Mouse (Mus musculus) limb, embryonic 13.5 days (tissue): ENCODE results near the gene Uqcc2. TPM values are rescaled to one million over a fixed set of nuclear protein-coding genes. Genes with fewer than 3 reads are reported as not detected.

Experiments
- ATAC-seq: fragments of 200-750 bp; cut with Nextera tagmentation; 2 replicates; pipeline ENCODE4 v1.8.0; 2017; ENCODE audit warnings: low read depth, moderate number of reproducible peaks, moderate TSS enrichment; ENCODE audit not compliant: low FRiP score
- H3K27ac ChIP-seq: fragments of 300-500 bp; sonication (generic); 2 replicates; pipeline ENCODE4 v1.5.1; 2015; ENCODE audit warnings: inconsistent platforms, mild to moderate bottlenecking, moderate library complexity
- H3K27me3 ChIP-seq: fragments of 300-500 bp; sonication (generic); 2 replicates; pipeline ENCODE4 v1.6.1; 2015; ENCODE audit warnings: mild to moderate bottlenecking, inconsistent platforms
- H3K36me3 ChIP-seq: fragments of 300-500 bp; sonication (generic); 2 replicates; pipeline ENCODE4 v1.6.1; 2015; ENCODE audit warnings: inconsistent platforms, mild to moderate bottlenecking, moderate library complexity
- H3K4me1 ChIP-seq: fragments of 300-500 bp; sonication (generic); 2 replicates; pipeline ENCODE4 v1.6.1; 2015; ENCODE audit warnings: inconsistent platforms
- H3K4me2 ChIP-seq: fragments of 300-500 bp; sonication (generic); replicated peaks from 2 replicates; pipeline ENCODE4 v1.6.1; 2015; ENCODE audit warnings: inconsistent platforms, mild to moderate bottlenecking, moderate library complexity
- H3K4me3 ChIP-seq: fragments of 300-500 bp; sonication (generic); 2 replicates; pipeline ENCODE4 v1.5.1; 2015; ENCODE audit warnings: moderate library complexity, mild to moderate bottlenecking, inconsistent platforms
- H3K9ac ChIP-seq: fragments of 300-500 bp; sonication (generic); 2 replicates; pipeline ENCODE4 v1.6.1; 2015; ENCODE audit warnings: mild to moderate bottlenecking, inconsistent platforms
- H3K9me3 ChIP-seq: fragments of 300-500 bp; sonication (generic); 2 replicates; pipeline ENCODE4 v1.6.1; 2016; ENCODE audit warnings: inconsistent platforms
- WGBS: fragments of 180-500 bp; shearing (Covaris S2); methylation state at CpG from one replicate; pipeline ENCODE4 v1.1.7; 2015; 5-methylcytosine and 5-hydroxymethylcytosine counted together
- polyA plus RNA-seq: library from polyadenylated mRNA; unstranded; fragments of >200 nt; fragmentation: Nextera tagmentation; extraction: Ambion mirVana; gene quantifications from 2 replicates; pipeline ENCODE4 v1.2.1, GENCODE M21; 2015

The Uqcc2 gene
- polyA plus RNA-seq, 1 experiment from 2014 or later, result 338 TPM

- ATAC-seq, result no peak
- H3K9ac ChIP-seq, result no peak overlapping the region
- no peak overlapping the region for H3K4me3 ChIP-seq
- no peak overlapping the region for H3K4me2 ChIP-seq
- H3K27me3 ChIP-seq, result no peaks in the 10 kb centered on the region
- peaks cover 32% of the 10 kb centered on the region for H3K4me1 ChIP-seq
- H3K27ac ChIP-seq, result no peak overlapping the region
- 56% methylated on average over 14 of the region's 14 CpGs for WGBS
- no peaks in the 10 kb centered on the region for H3K9me3 ChIP-seq
- peaks cover 83% of the 10 kb centered on the region for H3K36me3 ChIP-seq
Observed at GRCm38 (mm10) chr17:27121266-27121665, 12.4 kb downstream of the Uqcc2 start.

- Histone ChIP-seq H3K4me1 (peaks cover 25% of the 10 kb centered on the region), H3K36me3 (peaks cover 85% of the 10 kb centered on the region), H3K27ac (no peak overlapping the region), H3K27me3 (no peaks in the 10 kb centered on the region), H3K4me3 (no peak overlapping the region), H3K9ac (0 out of 2 replicates have a peak overlapping the region, but pooled peaks have one; percentile 19), H3K4me2 (0 out of 2 replicates have a peak overlapping the region, but pooled peaks have one; percentile 3), H3K9me3 (no peaks in the 10 kb centered on the region)
- WGBS, result 8% methylated on average over 18 of the region's 18 CpGs
- ATAC-seq, result no peak
Observed at GRCm38 (mm10) chr17:27120561-27121024, 13.1 kb downstream of the Uqcc2 start.

GRCm38 (mm10) chr17:27119954-27120353, 13.8 kb downstream of the Uqcc2 start:
- H3K9me3 ChIP-seq, result no peaks in the 10 kb centered on the region
- ATAC-seq, result no peak
- H3K4me2 ChIP-seq, result no peak overlapping the region
- peaks cover 19% of the 10 kb centered on the region for H3K4me1 ChIP-seq
- H3K4me3 ChIP-seq, result no peak overlapping the region
- H3K27me3 ChIP-seq, result no peaks in the 10 kb centered on the region
- peaks cover 85% of the 10 kb centered on the region for H3K36me3 ChIP-seq
- 72% methylated on average over 8 of the region's 8 CpGs for WGBS
- 0 out of 2 replicates have a peak overlapping the region, but pooled peaks have one; percentile 19 for H3K9ac ChIP-seq
- no peak overlapping the region for H3K27ac ChIP-seq

- Histone ChIP-seq H3K36me3 (peaks cover 84% of the 10 kb centered on the region), H3K27ac (no peak overlapping the region), H3K9me3 (no peaks in the 10 kb centered on the region), H3K4me2 (no peak overlapping the region), H3K4me3 (no peak overlapping the region), H3K4me1 (peaks cover 14% of the 10 kb centered on the region), H3K9ac (no peak overlapping the region), H3K27me3 (no peaks in the 10 kb centered on the region)
- ATAC-seq, result no peak
- WGBS, result 78% methylated on average over 4 of the region's 4 CpGs
Observed at GRCm38 (mm10) chr17:27119540-27119895, 14.2 kb downstream of the Uqcc2 start.

- Histone ChIP-seq H3K4me2 (no peak overlapping the region), H3K4me1 (peaks cover 13% of the 10 kb centered on the region), H3K36me3 (peaks cover 84% of the 10 kb centered on the region), H3K4me3 (no peak overlapping the region), H3K9ac (no peak overlapping the region), H3K27me3 (no peaks in the 10 kb centered on the region), H3K9me3 (no peaks in the 10 kb centered on the region), H3K27ac (no peak overlapping the region)
- WGBS, result 88% methylated on average over 25 of the region's 25 CpGs
- ATAC-seq, result no peak
Observed at GRCm38 (mm10) chr17:27118676-27119539, 14.8 kb downstream of the Uqcc2 start.

- Histone ChIP-seq H3K27me3 (no peaks in the 10 kb centered on the region), H3K4me2 (no peak overlapping the region), H3K4me1 (no peaks in the 10 kb centered on the region), H3K27ac (no peak overlapping the region), H3K9ac (no peak overlapping the region), H3K4me3 (no peak overlapping the region), H3K36me3 (peaks cover 50% of the 10 kb centered on the region), H3K9me3 (no peaks in the 10 kb centered on the region)
- WGBS, result 91% methylated on average over 7 of the region's 7 CpGs
- ATAC-seq, result no peak
Observed at GRCm38 (mm10) chr17:27110072-27110471, 23.6 kb downstream of the Uqcc2 start.

- WGBS, result 82% methylated on average over 6 of the region's 6 CpGs
Observed at GRCm38 (mm10) chr17:27107936-27108335, 25.8 kb downstream of the Uqcc2 start.

GRCm38 (mm10) chr17:27106745-27107144, 27.0 kb downstream of the Uqcc2 start:
- Histone ChIP-seq H3K4me1 (peaks cover 10% of the 10 kb centered on the region; the same call in 1 of the 2 replicates), H3K36me3 (peaks cover 26% of the 10 kb centered on the region), H3K9ac (no peak overlapping the region), H3K27me3 (no peaks in the 10 kb centered on the region), H3K9me3 (no peaks in the 10 kb centered on the region), H3K4me3 (no peak overlapping the region), H3K27ac (no peak overlapping the region), H3K4me2 (no peak overlapping the region)
- ATAC-seq, result no peak
- 83% methylated on average over 9 of the region's 9 CpGs for WGBS

More at GRCm38 (mm10) chr17:27107936-27108335, 25.8 kb downstream of the Uqcc2 start:
- Histone ChIP-seq H3K4me2 (no peak overlapping the region), H3K9me3 (no peaks in the 10 kb centered on the region), H3K27ac (no peak overlapping the region), H3K4me1 (0 out of 2 replicates have a peak, but pooled peaks cover 5% of the 10 kb centered on the region), H3K36me3 (peaks cover 32% of the 10 kb centered on the region), H3K4me3 (no peak overlapping the region), H3K9ac (no peak overlapping the region), H3K27me3 (no peaks in the 10 kb centered on the region)
- no peak for ATAC-seq

- no peak for ATAC-seq
- Histone ChIP-seq H3K4me2 (no peak overlapping the region), H3K9ac (no peak overlapping the region), H3K4me3 (no peak overlapping the region), H3K9me3 (no peaks in the 10 kb centered on the region), H3K4me1 (peaks cover 10% of the 10 kb centered on the region; the same call in 1 of the 2 replicates), H3K36me3 (peaks cover 17% of the 10 kb centered on the region), H3K27me3 (no peaks in the 10 kb centered on the region), H3K27ac (no peak overlapping the region)
- WGBS, result 77% methylated on average over 16 of the region's 18 CpGs
Observed at GRCm38 (mm10) chr17:27105698-27106470, 27.8 kb downstream of the Uqcc2 start.

GRCm38 (mm10) chr17:27101675-27102074, 32.0 kb downstream of the Uqcc2 start:
- Histone ChIP-seq H3K9me3 (no peaks in the 10 kb centered on the region), H3K27ac (no peak overlapping the region), H3K4me3 (no peak overlapping the region), H3K4me1 (peaks cover 10% of the 10 kb centered on the region; the same call in 1 of the 2 replicates), H3K9ac (no peak overlapping the region), H3K27me3 (no peaks in the 10 kb centered on the region), H3K36me3 (peaks cover 13% of the 10 kb centered on the region), H3K4me2 (no peak overlapping the region)
- 69% methylated on average over 5 of the region's 5 CpGs for WGBS
- no peak for ATAC-seq

- H3K27ac ChIP-seq, result no peak overlapping the region
- H3K27me3 ChIP-seq, result no peaks in the 10 kb centered on the region
- H3K9me3 ChIP-seq, result no peaks in the 10 kb centered on the region
- peaks cover 33% of the 10 kb centered on the region for H3K36me3 ChIP-seq
- 43% methylated on average over 13 of the region's 13 CpGs for WGBS
- H3K9ac ChIP-seq, result no peak overlapping the region
- H3K4me3 ChIP-seq, result no peak overlapping the region
- no peak for ATAC-seq
- no peak overlapping the region for H3K4me2 ChIP-seq
- no peaks in the 10 kb centered on the region for H3K4me1 ChIP-seq
Observed at GRCm38 (mm10) chr17:27095690-27096089, 38.0 kb downstream of the Uqcc2 start.

- Histone ChIP-seq H3K4me1 (no peaks in the 10 kb centered on the region), H3K9ac (no peak overlapping the region), H3K4me2 (no peak overlapping the region), H3K4me3 (no peak overlapping the region), H3K36me3 (peaks cover 31% of the 10 kb centered on the region), H3K9me3 (no peaks in the 10 kb centered on the region; the same call in 1 of the 2 replicates), H3K27ac (no peak overlapping the region), H3K27me3 (no peaks in the 10 kb centered on the region)
- ATAC-seq, result no peak
- WGBS, result 69% methylated on average over 9 of the region's 9 CpGs
Observed at GRCm38 (mm10) chr17:27090068-27090467, 43.6 kb downstream of the Uqcc2 start.
